In the genomic region with DNA sequence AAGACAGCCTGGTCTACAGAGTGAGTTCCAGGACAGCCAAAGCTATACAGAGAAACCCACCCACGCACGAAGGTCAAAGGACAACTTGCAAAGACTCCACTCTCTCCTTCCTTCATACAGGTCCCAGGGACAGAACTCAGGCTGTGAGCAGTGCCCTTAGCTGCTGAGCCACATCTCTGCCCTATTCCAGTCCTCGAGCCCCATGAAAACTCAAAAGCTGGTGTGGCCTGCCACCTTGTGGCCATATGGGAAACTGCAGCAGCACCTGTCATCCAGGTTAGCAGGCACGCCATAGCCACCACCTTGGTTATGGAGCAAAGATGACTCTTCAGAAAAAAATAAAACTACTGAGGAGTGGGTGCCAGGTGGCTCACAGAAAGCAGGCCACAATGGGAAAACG, we compare ENCODE assay signal across 8 mouse cellular contexts. TPM values are rescaled to one million over a fixed set of nuclear protein-coding genes. Genes with fewer than 3 reads are reported as not detected.
A peak's percentile ranks its signal among the peaks of the same experiment; 100 is the strongest.
DNase-seq lines count a peak whose midpoint lies in the region; ATAC-seq lines count a peak whose summit lies in the region.

No protein-coding gene starts in this region.

- peaks cover 18% of the 10 kb centered on the region for H3K36me3 ChIP-seq in intestine, embryonic 14.5 days (ENCODE audit: control insufficient read depth, insufficient read depth, low read length)

- H3K9ac ChIP-seq in intestine, embryonic 14.5 days (ENCODE audit: low read length): no peak overlapping the region

- no peak overlapping the region for H3K4me2 ChIP-seq in intestine, embryonic 14.5 days (ENCODE audit: low read length)

- ATAC-seq in activated CD4-positive, CD25-positive, alpha-beta regulatory T cell, adult 4 months: peak; percentile 63
- peak; percentile 77 for ATAC-seq in common myeloid progenitor, adult 5-6 weeks (replicated peaks; ENCODE audit: low read depth, poor library complexity, severe bottlenecking)
- peak; percentile 78; the same call in 1 of the 2 replicates for ATAC-seq in intestine, embryonic 14.5 days (replicated peaks; ENCODE audit: low FRiP score, low TSS enrichment, low read depth)
- ATAC-seq in megakaryocyte-erythroid progenitor cell, adult 5-6 weeks (replicated peaks; ENCODE audit: low FRiP score, low TSS enrichment, poor library complexity, severe bottlenecking): peak; percentile 84

- H3K27me3 ChIP-seq in intestine, embryonic 14.5 days (replicated peaks; ENCODE audit: control insufficient read depth, insufficient read depth, low read length): no peaks in the 10 kb centered on the region

- no peak overlapping the region for H3K4me3 ChIP-seq in intestine, embryonic 14.5 days (ENCODE audit: low read depth, low read length)

- intact Hi-C loops in left cerebral cortex, postnatal 10 days (cut with DNase I): loop anchor here (2.0 kb wide), 2 partner anchors 96 to 172 kb away; no protein-coding TSS in a partner anchor

- WGBS in intestine, embryonic 14.5 days: 17% methylated on average over 5 of the region's 5 CpGs

- H3K4me1 ChIP-seq in intestine, embryonic 14.5 days (replicated peaks; ENCODE audit: control insufficient read depth, insufficient read depth, low read length): no peaks in the 10 kb centered on the region

- H3K9me3 ChIP-seq in intestine, embryonic 14.5 days (ENCODE audit: control insufficient read depth, low read length): no peaks in the 10 kb centered on the region

- H3K27ac ChIP-seq in intestine, embryonic 14.5 days (ENCODE audit: low read depth): no peak overlapping the region

- peak; percentile 79 for DNase-seq in gastrocnemius, postnatal 10 days
- DNase-seq in intestine, embryonic 14.5 days (ENCODE audit: low spot score): peak; percentile 93
- peak; percentile 66 to 69 for DNase-seq in left cerebral cortex, postnatal 10 days (ENCODE audit: extremely low spot score in 1 of 2, low spot score in 2 of 2)
- DNase-seq in right cerebral cortex, postnatal 14 days: peak; percentile 72
- DNase-seq in urinary bladder, postnatal 4 days (ENCODE audit: low spot score in 2 of 2): peak; percentile 71 to 77

RNA-seq across cellular contexts. Expression of a gene that starts 8.0 kb away (rescaled TPM):
- polyA plus RNA-seq in activated CD4-positive, CD25-positive, alpha-beta regulatory T cell, adult 4 months (2017; shearing (Covaris generic)): 10 to 100 TPM; 21.6 to 34.7 TPM
- 19.4 and 30.6 TPM in 2 replicates for total RNA-seq in common myeloid progenitor, adult 5-6 weeks (2017)
- total RNA-seq in gastrocnemius, postnatal 10 days (2021): 1 to 10 TPM; 4.2 to 7.0 TPM
- polyA plus RNA-seq in intestine, embryonic 14.5 days (2014; fragmentation: Nextera tagmentation; extraction: Ambion mirVana): 64.9 and 70.3 TPM in 2 replicates
- total RNA-seq in left cerebral cortex, postnatal 10 days (2021): 1 to 10 TPM; 4.5 to 4.8 TPM
- 20.7 and 53.8 TPM in 2 replicates for total RNA-seq in megakaryocyte-erythroid progenitor cell, adult 5-6 weeks (2014; fragmentation: Nextera tagmentation)
- 19.0 and 23.2 TPM in 2 replicates for total RNA-seq in megakaryocyte-erythroid progenitor cell, adult 5-6 weeks (2017)

RNA-seq across cellular contexts. Expression of a gene that starts 12.4 kb away (rescaled TPM):
- polyA plus RNA-seq in activated CD4-positive, CD25-positive, alpha-beta regulatory T cell, adult 4 months (2017; shearing (Covaris generic)): 10 to 100 TPM in 1 of 2 experiments, 1 to 10 TPM in 1; 2.5 to 10.9 TPM
- total RNA-seq in common myeloid progenitor, adult 5-6 weeks (2017): 2.7 and 5.9 TPM in 2 replicates
- total RNA-seq in gastrocnemius, postnatal 10 days (2021): under 1 TPM; 0.45 to 0.52 TPM
- polyA plus RNA-seq in intestine, embryonic 14.5 days (2014; fragmentation: Nextera tagmentation; extraction: Ambion mirVana): 0.11 and 0.15 TPM in 2 replicates
- total RNA-seq in left cerebral cortex, postnatal 10 days (2021): under 1 TPM; 0.30 to 0.73 TPM
- 0.49 and 1.2 TPM in 2 replicates for total RNA-seq in megakaryocyte-erythroid progenitor cell, adult 5-6 weeks (2014; fragmentation: Nextera tagmentation)
- 0.46 and 0.75 TPM in 2 replicates for total RNA-seq in megakaryocyte-erythroid progenitor cell, adult 5-6 weeks (2017)

RNA-seq across cellular contexts. Expression of a gene that starts 15.6 kb away (rescaled TPM):
- polyA plus RNA-seq in activated CD4-positive, CD25-positive, alpha-beta regulatory T cell, adult 4 months (2017; shearing (Covaris generic)): not detected
- total RNA-seq in common myeloid progenitor, adult 5-6 weeks (2017): not detected in 2 replicates
- total RNA-seq in gastrocnemius, postnatal 10 days (2021): not detected
- polyA plus RNA-seq in intestine, embryonic 14.5 days (2014; fragmentation: Nextera tagmentation; extraction: Ambion mirVana): 0.15 TPM in 1 of 2 replicates, not detected in the other
- total RNA-seq in left cerebral cortex, postnatal 10 days (2021): 10 to 100 TPM; 83.1 to 87.6 TPM
- not detected in 2 replicates for total RNA-seq in megakaryocyte-erythroid progenitor cell, adult 5-6 weeks (2014; fragmentation: Nextera tagmentation)
- not detected in 2 replicates for total RNA-seq in megakaryocyte-erythroid progenitor cell, adult 5-6 weeks (2017)

RNA-seq across cellular contexts. Expression of a gene that starts 23.9 kb away (rescaled TPM):
- polyA plus RNA-seq in activated CD4-positive, CD25-positive, alpha-beta regulatory T cell, adult 4 months (2017; shearing (Covaris generic)): not detected
- 3.1 and 4.8 TPM in 2 replicates for total RNA-seq in common myeloid progenitor, adult 5-6 weeks (2017)
- not detected for total RNA-seq in gastrocnemius, postnatal 10 days (2021)
- 0.15 TPM in 2 replicates for polyA plus RNA-seq in intestine, embryonic 14.5 days (2014; fragmentation: Nextera tagmentation; extraction: Ambion mirVana)
- total RNA-seq in left cerebral cortex, postnatal 10 days (2021): 1 to 10 TPM; 3.1 to 3.5 TPM
- total RNA-seq in megakaryocyte-erythroid progenitor cell, adult 5-6 weeks (2014; fragmentation: Nextera tagmentation): not detected in 2 replicates
- not detected in 2 replicates for total RNA-seq in megakaryocyte-erythroid progenitor cell, adult 5-6 weeks (2017)

RNA-seq across cellular contexts. Expression of a gene that starts 38.1 kb away (rescaled TPM):
- polyA plus RNA-seq in activated CD4-positive, CD25-positive, alpha-beta regulatory T cell, adult 4 months (2017; shearing (Covaris generic)): not detected
- total RNA-seq in common myeloid progenitor, adult 5-6 weeks (2017): 0.23 and 0.44 TPM in 2 replicates
- total RNA-seq in gastrocnemius, postnatal 10 days (2021): 1 to 10 TPM; 1.2 to 2.0 TPM
- polyA plus RNA-seq in intestine, embryonic 14.5 days (2014; fragmentation: Nextera tagmentation; extraction: Ambion mirVana): 16.0 and 18.3 TPM in 2 replicates
- total RNA-seq in left cerebral cortex, postnatal 10 days (2021): 100 to 1,000 TPM; 512 to 519 TPM
- not detected in 2 replicates for total RNA-seq in megakaryocyte-erythroid progenitor cell, adult 5-6 weeks (2014; fragmentation: Nextera tagmentation)
- total RNA-seq in megakaryocyte-erythroid progenitor cell, adult 5-6 weeks (2017): 0.27 and 1.4 TPM in 2 replicates

Comparison
In these comparisons a context has a peak if more than half of its experiments do, and no peak if none do; other contexts are left out.
1. RNA of a gene that starts 15.6 kb away (total RNA-seq): 83.1 to 87.6 TPM in left cerebral cortex, postnatal 10 days; not detected in gastrocnemius, postnatal 10 days, not detected in common myeloid progenitor, adult 5-6 weeks and not detected in megakaryocyte-erythroid progenitor cell, adult 5-6 weeks; every median in the first group is over 10 times any median in the second.
2. Peak in every context shown above with its lines, with median percentiles within 50 percentile points of each other: ATAC-seq and DNase-seq.